Mouse (Mus musculus) ES-Bruce4 (cell line): ENCODE measurements around the gene Psd4. TPM values are rescaled to one million over a fixed set of nuclear protein-coding genes. Genes with fewer than 3 reads are reported as not detected.

ENCODE experiments used
- H3K27ac ChIP-seq: 2 replicates; pipeline ENCODE4 v1.5.1; 2012; ENCODE audit warnings: low read length, inconsistent platforms; ENCODE audit not compliant: insufficient read depth
- H3K27me3 ChIP-seq: 2 replicates; pipeline ENCODE4 v1.6.1; 2012; ENCODE audit warnings: mild to moderate bottlenecking, low read length, inconsistent platforms; ENCODE audit not compliant: control insufficient read depth, poor library complexity, insufficient read depth, severe bottlenecking
- H3K36me3 ChIP-seq: 2 replicates; pipeline ENCODE4 v1.6.1; 2012; ENCODE audit warnings: inconsistent platforms, mild to moderate bottlenecking, low read length, moderate library complexity; ENCODE audit not compliant: control insufficient read depth, poor library complexity, insufficient read depth, severe bottlenecking
- H3K4me1 ChIP-seq: one replicate; pipeline ENCODE4 v1.8.1; 2011; ENCODE audit warnings: low read length; ENCODE audit not compliant: control insufficient read depth, insufficient read depth
- H3K4me3 ChIP-seq: 2 replicates; pipeline ENCODE4 v1.5.1; 2011; ENCODE audit warnings: low read depth, mild to moderate bottlenecking, low read length
- H3K9ac ChIP-seq: 2 replicates; pipeline ENCODE4 v1.6.1; 2012; ENCODE audit warnings: low read depth, mild to moderate bottlenecking, inconsistent platforms; ENCODE audit not compliant: poor library complexity, severe bottlenecking
- H3K9me3 ChIP-seq: replicated peaks from 2 replicates; pipeline ENCODE4 v1.6.1; 2012; ENCODE audit warnings: mild to moderate bottlenecking, low read length, inconsistent platforms; ENCODE audit not compliant: control insufficient read depth, poor library complexity, insufficient read depth, severe bottlenecking
- CTCF ChIP-seq: IDR thresholded peaks from one replicate; pipeline ENCODE4 v1.8.1; 2011; ENCODE audit warnings: low read depth, low read length
- EP300 ChIP-seq: IDR thresholded peaks from 2 replicates; pipeline ENCODE4 v1.6.1; 2011; ENCODE audit warnings: low read depth, low read length; ENCODE audit not compliant: insufficient read depth
- POLR2A ChIP-seq: IDR thresholded peaks from one replicate; pipeline ENCODE4 v1.8.1; 2011; ENCODE audit warnings: low read length; ENCODE audit not compliant: insufficient read depth
- polyA plus RNA-seq: library from polyadenylated mRNA; stranded (reverse); fragments of >200 nt; gene quantifications from 2 replicates; pipeline ENCODE4 v1.2.4, GENCODE M21; 2011; ENCODE audit warnings: low read depth; ENCODE audit not compliant: missing spikeins, insufficient read depth, insufficient read length

Psd4 gene
- polyA plus RNA-seq, 1 experiment, result 3.6 TPM

DNA sequence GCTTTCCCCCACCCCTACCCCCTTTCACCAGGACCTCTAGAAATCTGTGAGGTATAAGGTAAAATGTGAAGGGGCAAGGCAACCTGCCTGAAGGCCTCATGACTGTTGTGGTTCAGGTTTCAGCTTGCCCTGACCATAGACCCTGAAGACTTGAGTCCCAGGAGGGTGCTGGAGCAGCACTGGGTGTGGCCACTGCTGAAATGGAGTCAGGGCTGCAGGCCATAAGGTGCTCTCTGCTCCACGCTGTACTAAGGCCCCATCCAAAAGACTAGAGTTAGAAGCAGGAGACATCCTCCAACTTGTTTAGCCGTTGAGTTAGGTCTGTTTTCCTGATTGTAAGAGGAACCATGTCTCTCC lies 19.6 kb downstream of the Psd4 start:
- TF ChIP-seq EP300 (no peak), CTCF (no peak), POLR2A (no peak)
- Histone ChIP-seq H3K27me3 (no peaks in the 10 kb centered on the region), H3K4me1 (no peaks in the 10 kb centered on the region), H3K4me3 (0 out of 2 replicates have a peak overlapping the region, but pooled peaks have one; percentile 13), H3K9me3 (no peaks in the 10 kb centered on the region), H3K27ac (no peak overlapping the region), H3K36me3 (no peaks in the 10 kb centered on the region), H3K9ac (no peak overlapping the region)

DNA sequence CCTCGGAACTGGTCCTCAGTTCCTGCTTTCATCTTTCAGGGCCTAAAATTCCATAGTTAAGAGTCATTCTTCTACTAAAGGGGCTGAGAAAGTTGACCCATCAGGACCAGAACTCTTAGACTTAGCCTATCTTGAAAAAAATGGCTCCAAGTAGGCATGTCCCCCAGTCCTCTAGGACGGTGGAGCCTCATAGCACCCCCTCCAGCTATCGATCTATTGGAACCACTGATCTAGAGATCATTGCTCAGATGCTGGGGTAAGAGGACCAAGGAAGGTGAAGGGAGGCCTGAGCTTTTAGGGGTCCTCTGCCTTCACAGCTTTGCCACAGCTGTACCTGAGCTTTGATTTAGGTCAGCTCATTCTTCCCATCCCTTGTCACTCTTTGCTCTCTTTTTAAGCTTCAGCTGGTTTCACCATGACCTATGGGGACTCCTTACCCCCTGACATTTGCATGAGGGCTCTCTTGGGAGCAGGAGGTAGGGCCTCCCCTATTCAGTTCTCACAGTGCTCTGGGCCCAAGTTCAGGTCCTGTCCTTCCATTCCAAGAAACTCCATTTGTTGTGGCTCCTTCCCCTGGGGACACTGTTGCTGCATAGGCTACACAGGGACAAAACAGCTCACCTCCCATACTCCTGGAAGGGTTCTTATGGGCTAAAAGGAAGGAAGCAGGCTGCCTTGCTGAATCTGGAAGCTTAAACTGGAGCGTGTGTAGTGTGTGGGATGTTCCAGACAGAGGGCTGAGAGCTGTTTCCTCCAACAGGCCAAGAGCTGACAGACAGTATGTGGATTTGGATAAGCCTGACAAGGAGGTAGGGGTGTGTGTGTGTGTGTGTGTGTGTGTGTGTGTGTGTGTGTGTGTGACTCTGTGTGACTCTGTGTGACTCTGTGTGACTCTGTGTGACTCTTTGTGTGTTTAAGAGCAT lies 20.2 kb downstream of the Psd4 start:
- Histone ChIP-seq H3K4me3 (no peak overlapping the region), H3K36me3 (no peaks in the 10 kb centered on the region), H3K4me1 (no peaks in the 10 kb centered on the region), H3K9ac (no peak overlapping the region), H3K9me3 (no peaks in the 10 kb centered on the region), H3K27ac (no peak overlapping the region), H3K27me3 (no peaks in the 10 kb centered on the region)
- no peak for TF ChIP-seq EP300
- TF ChIP-seq CTCF, result no peak
- no peak for TF ChIP-seq POLR2A

DNA sequence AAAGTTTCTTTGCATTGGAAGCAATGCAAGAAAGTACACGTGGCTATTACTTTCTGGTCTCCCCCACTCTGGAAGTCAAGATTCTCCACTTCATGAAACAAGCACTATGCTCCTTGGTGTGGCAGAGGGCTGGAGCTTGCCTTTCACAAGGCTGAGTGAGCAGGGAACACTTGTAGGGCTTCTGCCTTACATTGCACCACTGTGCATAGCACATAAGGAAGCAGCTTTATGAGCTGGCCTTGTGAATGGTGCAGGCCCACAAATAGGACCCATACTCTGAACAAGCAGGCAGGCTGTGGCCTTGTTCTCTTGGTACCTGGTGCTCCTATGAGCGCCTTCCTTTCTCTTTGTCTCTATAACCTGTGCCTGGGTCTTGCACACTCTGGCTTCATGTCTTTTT lies 25.9 kb downstream of the Psd4 start:
- no peaks in the 10 kb centered on the region for H3K27me3 ChIP-seq
- H3K4me3 ChIP-seq, result no peak overlapping the region
- H3K4me1 ChIP-seq, result no peaks in the 10 kb centered on the region
- H3K9ac ChIP-seq, result no peak overlapping the region
- no peak for TF ChIP-seq CTCF
- TF ChIP-seq POLR2A, result no peak
- no peak for TF ChIP-seq EP300
- no peaks in the 10 kb centered on the region for H3K36me3 ChIP-seq
- no peak overlapping the region for H3K27ac ChIP-seq
- H3K9me3 ChIP-seq, result no peaks in the 10 kb centered on the region

DNA sequence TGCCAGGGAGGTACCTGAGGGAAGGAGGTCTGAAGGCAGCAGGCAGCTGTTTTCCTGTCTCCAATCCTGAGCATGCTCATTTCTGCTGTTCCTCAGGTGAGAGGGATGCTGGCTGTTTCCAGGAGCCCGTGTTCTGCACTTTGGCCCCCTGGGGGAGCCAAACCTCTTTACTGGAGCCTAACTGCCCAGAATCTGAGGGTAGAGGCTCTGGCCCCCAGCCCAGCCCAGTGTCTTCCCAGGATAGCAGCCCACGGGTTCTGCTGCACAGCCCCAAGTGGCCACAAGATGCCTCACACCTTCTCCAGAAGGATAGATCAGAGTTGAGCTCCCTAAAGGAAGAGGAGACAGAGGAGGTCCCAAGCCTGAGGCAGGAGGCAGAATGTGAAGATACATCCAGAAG lies 29.7 kb downstream of the Psd4 start:
- H3K4me3 ChIP-seq, result no peak overlapping the region
- H3K27me3 ChIP-seq, result no peaks in the 10 kb centered on the region
- H3K27ac ChIP-seq, result no peak overlapping the region
- no peak overlapping the region for H3K9ac ChIP-seq
- TF ChIP-seq EP300 (no peak), POLR2A (no peak), CTCF (no peak)
- H3K4me1 ChIP-seq, result no peaks in the 10 kb centered on the region
- H3K9me3 ChIP-seq, result no peaks in the 10 kb centered on the region
- H3K36me3 ChIP-seq, result no peaks in the 10 kb centered on the region

DNA sequence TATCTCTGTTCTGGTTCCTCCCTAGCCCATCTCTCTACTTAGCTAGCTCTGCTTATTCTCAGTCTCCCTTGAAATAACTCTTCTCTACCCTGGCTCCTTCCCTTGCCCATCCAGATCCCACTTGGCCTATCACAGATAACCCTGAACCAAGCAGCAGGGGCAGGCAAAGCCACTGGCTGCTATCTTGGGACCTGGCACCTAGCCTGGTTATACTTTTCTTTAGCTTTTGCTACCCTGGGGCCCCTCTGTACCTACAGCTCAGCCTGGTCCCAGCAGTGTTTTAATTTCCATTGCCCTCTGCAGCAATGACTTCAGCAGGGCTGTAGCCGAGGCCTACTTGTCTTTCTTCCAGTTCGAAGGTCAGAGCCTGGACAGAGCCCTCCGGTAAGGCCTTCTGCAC lies 33.3 kb downstream of the Psd4 start:
- no peak overlapping the region for H3K9ac ChIP-seq
- TF ChIP-seq EP300, result no peak
- no peak for TF ChIP-seq POLR2A
- TF ChIP-seq CTCF, result no peak
- H3K4me1 ChIP-seq, result no peaks in the 10 kb centered on the region
- H3K27ac ChIP-seq, result no peak overlapping the region
- no peaks in the 10 kb centered on the region for H3K9me3 ChIP-seq
- no peak overlapping the region for H3K4me3 ChIP-seq
- no peaks in the 10 kb centered on the region for H3K27me3 ChIP-seq
- H3K36me3 ChIP-seq, result no peaks in the 10 kb centered on the region

DNA sequence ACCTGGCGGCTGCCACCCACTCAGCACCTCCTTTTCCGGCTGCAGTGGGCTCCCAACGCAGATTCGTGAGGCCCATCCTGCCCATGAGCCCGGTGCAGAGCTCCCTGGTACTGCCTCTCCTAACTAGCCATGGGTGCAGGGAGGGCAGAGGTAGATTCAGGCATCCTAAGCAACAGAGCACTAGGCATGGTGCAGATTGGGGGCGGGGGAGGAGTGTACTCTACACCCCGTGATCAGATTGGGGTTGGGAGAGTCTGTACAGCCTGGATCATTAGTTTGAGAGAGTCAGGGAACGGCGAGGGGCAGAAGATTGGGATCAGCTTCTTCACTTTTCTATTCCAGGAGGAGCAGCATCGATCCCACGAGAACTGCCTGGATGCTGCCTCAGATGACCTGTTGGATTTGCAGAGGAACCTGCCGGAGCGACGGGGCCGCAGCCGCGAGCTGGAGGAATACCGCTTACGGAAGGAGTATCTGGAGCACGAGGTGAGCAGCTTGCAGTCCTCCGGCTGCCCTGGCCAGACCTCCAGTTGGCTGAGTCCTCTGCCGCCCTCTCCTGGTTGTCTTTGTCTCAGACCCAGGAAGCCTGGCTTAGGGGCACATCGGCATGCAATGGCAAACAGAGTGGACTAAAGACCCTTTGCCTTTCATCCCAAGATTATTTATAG lies 38.1 kb downstream of the Psd4 start:
- Histone ChIP-seq H3K27me3 (no peaks in the 10 kb centered on the region), H3K9ac (0 out of 2 replicates have a peak overlapping the region, but pooled peaks have one; percentile 5), H3K36me3 (no peaks in the 10 kb centered on the region), H3K9me3 (no peaks in the 10 kb centered on the region), H3K27ac (no peak overlapping the region), H3K4me1 (no peaks in the 10 kb centered on the region), H3K4me3 (peak overlapping the region; percentile 4)
- TF ChIP-seq EP300, result 0 out of 2 replicates have a peak, but pooled peaks have one; percentile 27
- peak; percentile 80 for TF ChIP-seq CTCF
- no peak for TF ChIP-seq POLR2A
